Mouse (Mus musculus) hindbrain, embryonic 10.5 days (tissue): ENCODE measurements at regions not wholly inside any gene's neighbourhood (a gene's known extent, or its start where the extent isn't known, plus 50 kb on each side); places are given as distances from the start of the nearest gene placed in this dataset.

ENCODE experiments used
- DNase-seq: peaks from one replicate; pipeline ENCODE4 v3.0.0-alpha.2; 2017; ENCODE audit warnings: low spot score
- H3K27ac ChIP-seq: fragments of 300-500 bp; sonication (generic); 2 replicates; pipeline ENCODE4 v1.5.1; 2016; ENCODE audit warnings: mild to moderate bottlenecking, moderate library complexity
- H3K27me3 ChIP-seq: fragments of 300-500 bp; sonication (generic); 2 replicates; pipeline ENCODE4 v1.6.1; 2016; ENCODE audit warnings: mild to moderate bottlenecking; ENCODE audit not compliant: poor library complexity, insufficient read depth, severe bottlenecking
- H3K36me3 ChIP-seq: fragments of 300-500 bp; sonication (generic); 2 replicates; pipeline ENCODE4 v1.6.1; 2016; ENCODE audit warnings: mild to moderate bottlenecking, moderate library complexity
- H3K4me1 ChIP-seq: fragments of 300-500 bp; sonication (generic); replicated peaks from 2 replicates; pipeline ENCODE4 v1.6.1; 2016; ENCODE audit warnings: mild to moderate bottlenecking
- H3K4me3 ChIP-seq: fragments of 300-500 bp; sonication (generic); 2 replicates; pipeline ENCODE4 v1.5.1; 2016; ENCODE audit warnings: mild to moderate bottlenecking, moderate library complexity
- H3K9me3 ChIP-seq: fragments of 300-500 bp; sonication (generic); 2 replicates; pipeline ENCODE4 v1.6.1; 2016; ENCODE audit warnings: mild to moderate bottlenecking, moderate library complexity
- WGBS: fragments of 180-500 bp; shearing (Covaris S2); methylation state at CpG from one replicate; pipeline ENCODE4 v1.1.7; 2016; 5-methylcytosine and 5-hydroxymethylcytosine counted together

DNA sequence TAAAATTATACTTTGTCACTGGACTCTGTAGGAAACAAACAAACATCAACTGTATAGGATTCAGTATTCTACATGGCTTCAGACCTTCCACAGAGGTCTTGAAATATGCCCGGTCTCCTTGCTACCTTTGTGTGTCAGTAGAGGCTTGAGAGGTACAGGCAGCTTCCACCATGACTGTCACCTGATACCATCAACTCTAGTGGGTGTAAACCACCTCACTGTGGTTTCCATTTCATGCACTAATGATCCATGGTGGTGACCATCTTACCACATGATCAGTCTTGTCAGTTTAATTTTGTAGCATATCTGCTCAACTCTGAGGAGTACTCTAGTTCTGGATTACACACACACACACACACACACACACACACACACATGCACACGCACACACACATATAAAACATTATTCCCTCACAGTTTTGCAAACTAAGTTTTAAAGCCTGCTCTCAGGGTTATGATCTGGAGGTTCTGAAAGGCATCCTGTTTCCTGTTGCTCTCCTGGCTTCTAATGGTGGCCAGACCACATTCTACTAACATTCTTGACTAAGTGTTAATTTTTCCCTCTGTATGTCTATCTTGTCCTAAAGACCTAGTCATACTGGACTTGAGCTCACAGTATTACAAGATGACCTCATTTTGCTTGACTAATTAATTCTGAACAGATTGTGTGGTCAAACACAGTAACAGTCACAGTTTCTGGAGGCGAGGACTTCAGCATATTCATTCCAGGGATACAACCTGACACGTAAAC is 106.7 kb upstream of the Rgs1 start:
- Histone ChIP-seq H3K4me3 (no peak overlapping the region), H3K4me1 (no peaks in the 10 kb centered on the region), H3K9me3 (no peaks in the 10 kb centered on the region), H3K27me3 (no peaks in the 10 kb centered on the region), H3K27ac (no peak overlapping the region), H3K36me3 (no peaks in the 10 kb centered on the region)
- no peak for DNase-seq
- WGBS = 91% methylated on average over 4 of the region's 4 CpGs

DNA sequence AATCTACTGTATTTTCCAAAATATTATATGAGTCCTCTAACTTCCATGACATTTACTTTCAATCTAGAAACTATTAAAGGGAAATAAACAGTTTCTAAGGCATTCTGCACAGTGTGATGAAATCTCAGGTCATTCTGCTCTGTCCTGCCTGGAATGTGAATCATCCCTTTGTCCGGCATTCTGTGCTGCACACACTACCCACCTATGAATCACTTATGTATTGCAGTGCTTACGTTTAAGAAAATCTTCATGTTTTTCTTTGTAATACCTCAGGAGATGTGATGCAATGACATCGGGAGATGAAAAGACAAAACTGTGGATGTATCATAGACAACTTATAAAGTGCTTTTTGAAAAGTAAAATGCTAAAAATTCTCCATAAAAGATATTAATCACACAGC is 106.0 kb upstream of the Rgs1 start:
- no peak overlapping the region for H3K27ac ChIP-seq
- H3K4me1 ChIP-seq = no peaks in the 10 kb centered on the region
- no peak overlapping the region for H3K4me3 ChIP-seq
- 90% methylated on average over 3 of the region's 3 CpGs for WGBS
- H3K27me3 ChIP-seq = no peaks in the 10 kb centered on the region
- no peaks in the 10 kb centered on the region for H3K9me3 ChIP-seq
- no peak for DNase-seq
- H3K36me3 ChIP-seq = no peaks in the 10 kb centered on the region

DNA sequence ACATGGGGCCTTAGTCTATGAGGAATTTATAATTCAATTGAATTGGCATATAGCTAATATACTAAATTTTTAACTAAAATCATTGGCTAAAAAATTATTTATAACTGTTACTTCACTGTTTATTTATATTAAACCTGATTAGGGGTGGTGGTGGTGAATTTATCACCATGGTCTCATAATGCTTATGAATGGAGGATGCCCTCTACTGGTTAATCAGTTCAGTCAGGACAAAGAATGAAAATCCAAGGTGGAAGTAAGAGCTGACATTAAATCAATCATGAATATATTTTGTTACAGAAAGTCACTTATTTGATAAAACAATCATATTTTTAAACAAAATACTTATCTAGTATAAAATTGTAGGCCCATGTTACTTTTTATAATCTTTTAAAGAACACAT is 104.3 kb upstream of the Rgs1 start:
- no peaks in the 10 kb centered on the region for H3K27me3 ChIP-seq
- no peak for DNase-seq
- no peak overlapping the region for H3K4me3 ChIP-seq
- no peaks in the 10 kb centered on the region for H3K36me3 ChIP-seq
- H3K4me1 ChIP-seq = no peaks in the 10 kb centered on the region
- H3K27ac ChIP-seq = no peak overlapping the region
- H3K9me3 ChIP-seq = no peaks in the 10 kb centered on the region

DNA sequence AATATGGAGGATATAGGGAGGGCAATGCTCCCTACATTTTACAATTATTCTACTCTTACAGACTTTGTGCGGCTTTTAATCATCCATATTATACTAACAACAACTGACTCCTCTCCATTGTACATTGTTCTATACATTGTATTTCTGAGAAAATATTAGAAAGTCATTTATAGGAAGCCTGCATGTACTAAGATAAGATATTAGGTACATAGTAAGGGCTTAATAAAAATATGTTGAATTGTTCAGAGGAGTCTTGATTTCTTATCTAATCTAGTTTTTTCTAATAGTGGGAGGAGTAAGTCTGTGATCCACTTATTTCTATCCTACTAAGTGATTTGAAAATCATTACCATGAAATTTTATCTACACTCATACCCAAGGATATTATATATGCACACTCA is 94.8 kb upstream of the Rgs1 start:
- Histone ChIP-seq H3K27ac (no peak overlapping the region), H3K4me3 (no peak overlapping the region), H3K27me3 (no peaks in the 10 kb centered on the region), H3K36me3 (no peaks in the 10 kb centered on the region), H3K9me3 (no peaks in the 10 kb centered on the region), H3K4me1 (no peaks in the 10 kb centered on the region)
- no peak for DNase-seq
- 92% methylated on average over 1 of the region's 1 CpGs for WGBS

DNA sequence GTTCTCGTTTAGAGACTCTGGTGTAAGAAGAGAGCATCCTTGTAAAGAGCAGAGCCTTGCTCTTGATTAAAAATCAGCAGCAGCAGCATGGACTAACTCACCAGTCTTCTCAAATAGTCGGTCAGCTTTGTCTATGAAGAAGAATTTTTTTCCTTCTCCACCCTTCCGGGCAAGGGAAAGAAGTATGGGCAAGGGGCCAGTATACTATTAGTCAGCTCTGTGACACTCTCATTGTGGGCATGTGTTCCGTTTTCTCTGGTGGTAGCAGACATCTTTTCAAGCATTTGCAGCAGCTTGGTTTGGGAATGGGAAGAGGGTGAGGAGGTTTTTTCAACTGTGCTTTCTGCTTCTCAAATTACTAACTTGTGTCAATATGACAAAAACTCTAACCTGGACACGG is 94.3 kb upstream of the Rgs1 start:
- 84% methylated on average over 5 of the region's 5 CpGs for WGBS
- no peaks in the 10 kb centered on the region for H3K36me3 ChIP-seq
- no peaks in the 10 kb centered on the region for H3K4me1 ChIP-seq
- no peak overlapping the region for H3K4me3 ChIP-seq
- H3K9me3 ChIP-seq = no peaks in the 10 kb centered on the region
- H3K27ac ChIP-seq = no peak overlapping the region
- no peaks in the 10 kb centered on the region for H3K27me3 ChIP-seq
- DNase-seq = no peak

DNA sequence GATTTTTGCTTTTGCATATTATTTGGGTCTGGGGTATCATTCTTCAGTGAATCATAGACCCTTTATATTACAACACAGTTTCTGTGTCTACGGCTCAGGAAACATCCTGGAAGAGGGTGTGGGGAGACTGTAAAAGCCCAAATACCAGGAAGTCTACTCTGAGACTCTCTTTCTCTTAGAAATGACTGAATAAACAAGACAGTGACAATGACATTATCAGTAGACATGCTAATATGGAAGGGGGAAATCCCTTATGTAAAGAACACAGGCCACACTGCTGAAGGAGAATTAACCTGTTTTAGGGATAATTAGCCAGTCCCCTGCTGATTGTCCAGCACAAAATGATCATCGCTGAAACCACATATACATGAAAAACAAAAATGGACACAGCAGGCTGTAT is 88.5 kb upstream of the Rgs1 start:
- H3K4me3 ChIP-seq = no peak overlapping the region
- 85% methylated on average over 2 of the region's 2 CpGs for WGBS
- H3K36me3 ChIP-seq = no peaks in the 10 kb centered on the region
- H3K27ac ChIP-seq = no peak overlapping the region
- H3K4me1 ChIP-seq = no peaks in the 10 kb centered on the region
- DNase-seq = no peak
- H3K9me3 ChIP-seq = no peaks in the 10 kb centered on the region
- no peaks in the 10 kb centered on the region for H3K27me3 ChIP-seq

DNA sequence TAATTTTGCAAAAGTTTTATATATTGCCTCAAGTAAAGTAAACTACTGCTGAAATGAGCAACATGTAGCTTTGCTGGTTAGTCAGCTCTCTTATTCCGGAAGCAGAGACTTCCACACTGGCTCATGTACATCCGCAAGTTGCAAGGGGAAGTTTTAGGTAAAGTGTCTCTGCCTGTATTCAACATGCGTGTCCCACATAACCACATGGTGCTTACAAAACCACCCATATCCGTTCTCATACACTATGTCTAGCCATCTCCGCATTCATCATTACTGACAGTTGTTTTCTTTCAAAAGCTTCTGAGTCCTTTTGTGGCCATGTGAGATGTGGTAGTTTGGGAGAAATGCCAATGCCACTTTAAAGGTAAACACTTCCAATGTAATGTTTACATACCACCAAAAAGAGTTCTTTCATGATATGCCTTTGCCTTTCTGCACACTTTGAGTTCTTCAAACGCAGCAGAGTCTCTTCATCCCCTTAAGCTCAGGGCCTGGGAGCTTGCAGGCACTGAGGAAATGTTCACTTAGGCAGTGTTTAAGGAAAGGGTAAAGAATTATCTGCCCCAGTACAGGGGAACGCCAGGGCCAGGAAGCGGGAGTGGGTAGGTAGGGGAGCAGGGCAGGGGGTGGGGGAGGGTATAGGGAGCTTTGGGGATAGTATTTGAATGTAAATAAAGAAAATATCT is 81.5 kb upstream of the Rgs1 start:
- no peak for DNase-seq
- Histone ChIP-seq H3K36me3 (no peaks in the 10 kb centered on the region), H3K4me1 (no peaks in the 10 kb centered on the region), H3K27me3 (no peaks in the 10 kb centered on the region), H3K27ac (no peak overlapping the region), H3K4me3 (no peak overlapping the region), H3K9me3 (no peaks in the 10 kb centered on the region)
- 87% methylated on average over 8 of the region's 8 CpGs for WGBS

DNA sequence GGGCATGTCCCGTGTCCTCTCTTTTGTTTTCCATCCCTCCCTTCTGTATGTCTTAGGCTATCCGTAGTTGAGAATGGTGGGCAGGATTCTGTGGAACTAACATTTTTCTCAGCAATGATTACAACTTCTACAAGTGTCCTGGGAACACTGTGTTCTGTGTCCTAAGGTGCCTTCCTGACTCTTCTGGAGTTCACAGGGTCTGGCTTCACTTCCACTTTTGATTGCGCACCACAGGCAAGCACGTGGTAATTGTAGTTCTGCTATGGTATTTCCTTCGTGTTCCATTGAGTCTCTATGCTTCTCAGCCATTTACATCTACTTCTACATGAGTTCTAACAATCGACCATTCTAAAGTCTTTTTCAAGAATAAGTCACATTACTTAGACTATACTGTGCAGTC is 70.4 kb upstream of the Rgs1 start:
- no peak overlapping the region for H3K27ac ChIP-seq
- no peaks in the 10 kb centered on the region for H3K27me3 ChIP-seq
- H3K9me3 ChIP-seq = no peaks in the 10 kb centered on the region
- 88% methylated on average over 6 of the region's 6 CpGs for WGBS
- no peak for DNase-seq
- H3K4me1 ChIP-seq = no peaks in the 10 kb centered on the region
- no peak overlapping the region for H3K4me3 ChIP-seq
- H3K36me3 ChIP-seq = no peaks in the 10 kb centered on the region

DNA sequence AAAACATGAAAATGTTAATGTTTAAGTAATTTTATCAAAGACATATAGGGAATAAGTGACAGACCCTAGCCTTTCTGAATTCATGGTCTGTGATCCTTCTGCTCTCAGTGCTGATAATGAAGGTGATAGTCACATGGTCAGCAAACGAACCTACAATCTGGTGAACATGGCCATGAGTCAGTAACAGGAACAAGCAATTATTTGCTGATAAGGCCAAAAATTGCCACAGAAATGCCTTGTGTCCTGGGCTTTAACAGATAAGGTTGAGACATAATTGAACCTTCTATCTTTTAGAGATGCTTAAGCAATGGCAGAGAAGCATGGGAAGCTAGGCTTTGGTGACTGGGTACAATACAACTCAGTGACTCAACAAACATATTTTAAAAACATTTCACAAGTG is 69.2 kb upstream of the Rgs1 start:
- no peaks in the 10 kb centered on the region for H3K9me3 ChIP-seq
- WGBS = 86% methylated on average over 1 of the region's 1 CpGs
- H3K36me3 ChIP-seq = no peaks in the 10 kb centered on the region
- DNase-seq = no peak
- H3K27me3 ChIP-seq = no peaks in the 10 kb centered on the region
- no peaks in the 10 kb centered on the region for H3K4me1 ChIP-seq
- H3K27ac ChIP-seq = no peak overlapping the region
- H3K4me3 ChIP-seq = no peak overlapping the region

DNA sequence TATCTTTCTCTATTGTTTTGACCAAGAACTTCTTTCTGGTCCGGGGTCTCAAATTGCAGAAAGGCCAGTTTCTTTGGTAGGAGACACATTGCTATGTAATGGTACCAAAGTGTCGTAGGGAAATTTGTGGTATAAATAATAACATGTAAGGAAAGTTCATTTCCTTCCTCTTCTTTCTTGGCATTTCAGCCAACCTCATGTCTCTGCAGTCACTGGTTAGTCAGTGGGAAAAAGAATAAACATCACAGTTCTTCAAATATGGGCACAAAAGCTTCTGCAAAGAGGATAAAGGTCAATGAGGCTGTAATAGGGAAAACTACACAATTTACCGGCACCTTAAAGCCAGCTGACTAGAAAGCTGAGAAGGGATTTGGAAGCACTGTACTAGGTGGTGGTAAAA is 68.5 kb upstream of the Rgs1 start:
- WGBS = 88% methylated on average over 3 of the region's 3 CpGs
- Histone ChIP-seq H3K36me3 (no peaks in the 10 kb centered on the region), H3K27ac (no peak overlapping the region), H3K4me1 (no peaks in the 10 kb centered on the region), H3K9me3 (no peaks in the 10 kb centered on the region), H3K27me3 (no peaks in the 10 kb centered on the region), H3K4me3 (no peak overlapping the region)
- DNase-seq = no peak

DNA sequence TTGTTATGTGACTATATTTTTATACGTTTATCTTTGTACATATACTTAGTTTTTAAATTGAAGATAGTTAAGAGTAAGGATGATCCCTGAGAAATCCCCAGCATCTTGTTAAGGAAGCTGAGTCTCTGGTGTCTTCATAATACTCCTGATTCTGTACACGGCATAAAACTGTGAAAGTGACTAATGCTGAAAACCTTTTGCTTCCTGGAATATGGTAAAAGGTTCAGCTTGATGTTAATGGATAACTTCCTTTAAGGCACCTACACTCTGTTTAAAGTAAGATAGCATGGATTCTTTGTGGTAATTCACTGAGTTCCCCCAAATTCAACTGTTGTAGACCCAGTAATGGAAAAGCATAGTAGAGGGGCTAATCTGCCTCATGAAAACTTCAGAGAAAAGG is 67.2 kb upstream of the Rgs1 start:
- no peak overlapping the region for H3K4me3 ChIP-seq
- no peaks in the 10 kb centered on the region for H3K9me3 ChIP-seq
- no peak overlapping the region for H3K27ac ChIP-seq
- WGBS = 90% methylated on average over 2 of the region's 2 CpGs
- H3K27me3 ChIP-seq = no peaks in the 10 kb centered on the region
- no peaks in the 10 kb centered on the region for H3K4me1 ChIP-seq
- no peak for DNase-seq
- H3K36me3 ChIP-seq = no peaks in the 10 kb centered on the region

DNA sequence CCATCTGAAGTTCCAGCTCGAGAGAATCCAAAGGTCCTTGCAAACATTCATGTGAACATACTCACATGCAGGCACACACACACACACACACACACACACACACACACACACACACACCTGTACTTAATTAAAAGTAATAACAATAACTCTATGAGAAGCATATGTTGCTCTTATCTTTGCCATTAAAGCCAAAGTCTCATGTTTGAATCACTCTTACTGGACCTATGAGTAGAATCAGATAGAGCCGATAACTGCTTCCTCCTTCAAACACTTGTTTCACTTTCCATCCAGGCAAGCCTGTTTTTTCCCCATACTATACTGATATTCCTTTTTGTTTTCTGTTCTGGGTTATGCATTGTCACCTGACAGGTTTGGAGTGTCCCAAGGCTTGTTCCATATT is 65.3 kb upstream of the Rgs1 start:
- Histone ChIP-seq H3K4me1 (no peaks in the 10 kb centered on the region), H3K36me3 (no peaks in the 10 kb centered on the region), H3K27ac (no peak overlapping the region), H3K4me3 (no peak overlapping the region), H3K9me3 (no peaks in the 10 kb centered on the region), H3K27me3 (no peaks in the 10 kb centered on the region)
- no peak for DNase-seq
- WGBS = 85% methylated on average over 2 of the region's 2 CpGs

DNA sequence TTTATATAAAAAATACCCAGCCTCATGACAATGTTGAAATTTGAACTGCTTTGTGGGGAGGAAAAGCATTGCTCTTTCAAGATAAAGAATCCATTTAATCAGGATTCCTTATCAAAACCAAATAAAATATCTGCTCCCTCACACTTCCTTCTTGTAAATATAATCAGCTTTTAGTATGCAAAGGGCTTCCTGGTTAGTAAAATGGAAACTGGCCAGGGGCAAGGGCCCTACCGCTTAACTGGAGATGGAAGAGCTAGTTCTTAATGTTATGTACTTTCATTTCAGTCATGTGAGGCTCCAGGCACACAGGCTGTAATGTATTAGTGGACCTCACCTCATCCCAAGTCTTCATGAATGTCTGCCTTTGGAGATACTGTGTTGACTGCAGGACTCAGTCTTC is 64.3 kb upstream of the Rgs1 start:
- H3K9me3 ChIP-seq = no peaks in the 10 kb centered on the region
- no peak overlapping the region for H3K27ac ChIP-seq
- DNase-seq = no peak
- no peaks in the 10 kb centered on the region for H3K4me1 ChIP-seq
- no peak overlapping the region for H3K4me3 ChIP-seq
- no peaks in the 10 kb centered on the region for H3K36me3 ChIP-seq
- WGBS = 90% methylated on average over 1 of the region's 1 CpGs
- no peaks in the 10 kb centered on the region for H3K27me3 ChIP-seq

DNA sequence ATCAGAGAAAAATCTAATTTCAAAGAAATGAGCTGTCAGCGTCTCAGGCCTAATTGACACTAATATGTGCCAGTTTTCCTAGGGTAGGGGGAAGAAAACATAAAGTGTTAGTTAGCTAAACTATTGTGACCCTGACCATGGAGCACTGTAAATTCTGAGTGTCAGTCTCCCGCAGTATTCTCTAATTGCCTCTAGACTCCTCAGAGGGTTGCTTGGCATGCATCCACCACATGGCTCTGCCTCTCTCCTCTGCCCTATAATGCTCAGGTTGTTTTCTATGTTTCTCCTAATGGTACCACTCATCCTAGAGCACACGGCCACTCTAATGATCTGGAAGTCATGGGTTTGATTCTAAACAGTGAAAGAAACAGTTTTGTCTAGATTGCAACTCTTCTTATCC is 60.9 kb upstream of the Rgs1 start:
- DNase-seq = no peak
- Histone ChIP-seq H3K27ac (no peak overlapping the region), H3K9me3 (no peaks in the 10 kb centered on the region), H3K27me3 (no peaks in the 10 kb centered on the region), H3K4me1 (no peaks in the 10 kb centered on the region), H3K4me3 (no peak overlapping the region), H3K36me3 (no peaks in the 10 kb centered on the region)
- 85% methylated on average over 3 of the region's 3 CpGs for WGBS
